Mouse (Mus musculus): ENCODE measurements around the gene Ptbp3. TPM values are rescaled to one million over a fixed set of nuclear protein-coding genes. Genes with fewer than 3 reads are reported as not detected.
"Not testable (repeated sequence)": the region's sequence is repeated elsewhere in the genome, so short reads cannot be mapped to it uniquely, and the experiment has no call there.

Gene Ptbp3
- total RNA-seq, 2 experiments from 2014 or later, result 30.4 to 31.2 TPM

DNA sequence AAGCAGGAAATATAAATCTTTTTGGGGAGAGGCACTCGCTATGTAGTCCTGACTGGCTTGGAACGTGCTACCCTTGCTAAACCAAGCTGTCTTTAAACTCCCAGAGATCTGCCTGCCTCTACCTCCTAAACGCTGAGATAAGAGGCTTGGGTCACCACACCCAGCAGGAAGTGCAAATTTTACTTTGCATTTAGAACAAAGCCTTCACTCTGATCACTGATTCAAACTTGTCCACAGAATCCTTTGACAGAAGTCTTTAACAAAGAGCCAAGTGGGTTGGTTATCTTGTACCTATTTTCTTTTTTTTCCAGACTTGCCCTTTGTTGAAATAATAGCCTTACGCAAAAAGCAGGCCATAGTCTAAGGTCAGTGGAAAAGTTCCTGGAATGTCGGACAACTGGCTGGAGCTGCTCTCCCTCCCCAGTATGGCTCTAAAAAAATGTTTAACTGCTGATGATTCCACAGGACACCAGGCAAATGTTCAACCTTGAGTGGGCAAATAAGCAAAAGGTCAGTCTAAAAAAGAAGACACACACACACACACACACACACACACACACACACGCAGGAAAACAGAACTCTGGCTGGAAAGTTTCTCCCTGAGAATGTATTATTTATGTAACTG, 9.0 kb upstream of the Ptbp3 start:
- intact Hi-C loops (cut with DNase I), result no loop called here
- no peak for DNase-seq

DNA sequence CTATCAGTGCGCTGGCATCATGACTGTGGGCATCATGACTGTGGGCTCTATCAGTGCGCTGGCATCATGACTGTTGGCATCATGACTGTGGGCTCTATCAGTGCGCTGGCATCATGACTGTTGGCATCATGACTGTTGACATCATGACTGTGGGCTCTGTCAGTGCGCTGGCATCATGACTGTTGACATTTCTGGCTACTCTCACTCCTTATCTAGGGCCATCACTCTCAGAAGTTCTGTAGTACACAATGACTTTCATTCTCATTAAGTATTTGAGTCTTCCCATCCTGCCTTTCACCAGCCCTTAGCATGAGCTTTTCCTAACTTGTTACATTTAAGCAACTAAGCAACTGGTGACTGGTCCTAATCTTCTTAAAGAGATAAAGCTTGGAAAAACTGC, 8.2 kb upstream of the Ptbp3 start:
- DNase-seq; intact Hi-C loops (cut with DNase I): not testable (repeated sequence)

DNA sequence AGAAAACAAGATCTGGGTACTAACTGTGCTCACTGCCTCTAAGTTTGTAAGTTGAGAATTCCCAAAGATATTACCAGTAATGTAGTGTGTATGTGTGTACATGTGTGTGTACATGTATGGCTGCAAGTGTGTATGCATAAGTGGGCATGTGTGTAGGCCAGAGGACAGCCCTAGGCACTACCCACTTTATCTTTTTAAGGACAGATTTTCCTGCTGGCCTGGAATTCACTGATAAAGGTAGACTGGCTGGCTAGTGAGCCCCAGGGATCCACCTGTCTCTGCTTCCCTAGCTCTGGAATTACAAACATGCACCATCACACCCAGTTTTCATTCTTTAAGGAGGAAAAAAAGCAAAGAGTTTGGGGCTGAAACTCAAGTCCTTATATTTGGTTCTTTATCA, 6.0 kb upstream of the Ptbp3 start:
- intact Hi-C loops (cut with DNase I), result no loop called here

DNA sequence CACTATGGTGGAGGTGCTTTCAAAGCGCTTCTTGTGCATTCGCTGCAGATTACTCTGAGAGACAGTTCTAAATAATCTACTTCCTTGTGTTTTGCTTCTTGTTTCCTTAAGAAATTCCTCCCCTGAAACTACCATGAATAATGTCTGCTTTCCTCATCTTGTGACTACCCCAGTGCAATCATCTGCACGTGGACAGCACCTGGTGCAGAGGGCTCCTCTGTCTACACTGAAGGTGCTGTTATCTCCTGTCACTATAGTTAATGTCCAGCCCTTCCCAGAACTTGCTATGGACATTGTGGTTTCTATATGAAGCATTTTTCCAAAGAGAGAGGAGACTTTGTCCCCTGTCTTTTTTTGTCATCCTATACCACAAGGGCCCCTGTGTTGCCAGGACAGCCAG, 4.4 kb upstream of the Ptbp3 start:
- no peak for DNase-seq
- intact Hi-C loops (cut with DNase I), result no loop called here

More for the DNA sequence above, 6.0 kb upstream of the Ptbp3 start:
- no peak for DNase-seq

DNA sequence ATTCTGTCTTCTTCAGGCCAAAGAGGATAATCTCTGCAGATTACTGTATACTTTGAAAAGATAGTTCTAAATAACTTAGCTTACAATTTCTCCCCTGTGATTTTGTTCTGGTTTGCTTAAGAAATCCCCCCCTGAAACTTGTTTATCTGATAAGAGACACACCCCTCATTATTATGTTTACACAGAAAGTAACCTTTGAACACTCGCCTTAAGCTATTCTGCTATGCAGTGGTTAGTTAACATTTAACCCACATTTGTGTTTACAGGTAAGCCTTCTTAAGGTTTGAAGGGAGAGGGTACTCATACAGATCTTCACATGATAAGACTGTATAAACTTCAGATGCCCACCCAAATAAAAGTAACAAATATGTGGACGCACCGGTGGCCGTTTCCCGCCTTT, 3.7 kb upstream of the Ptbp3 start:
- DNase-seq, result no peak
- intact Hi-C loops (cut with DNase I), result no loop called here

DNA sequence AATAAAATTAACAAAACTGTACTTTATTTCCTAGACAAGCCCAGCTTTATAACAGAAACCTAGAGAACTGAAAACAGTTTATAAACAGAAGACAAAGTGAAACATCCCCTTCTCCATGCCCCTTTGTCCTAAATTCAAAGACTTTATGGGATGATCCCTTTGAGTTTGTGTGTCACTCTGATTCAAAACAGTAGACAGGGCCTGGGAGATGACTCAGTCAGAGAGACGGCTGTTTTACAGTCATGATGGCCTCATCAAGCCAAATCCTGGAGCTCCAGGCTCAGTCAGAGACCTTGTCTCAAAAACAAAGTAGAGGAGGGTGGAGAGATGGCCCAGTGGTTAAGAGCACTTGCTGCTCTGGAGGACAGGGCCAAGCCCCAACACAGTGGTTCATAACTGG, 2.7 kb upstream of the Ptbp3 start:
- intact Hi-C loops (cut with DNase I), result no loop called here
- DNase-seq, result no peak

DNA sequence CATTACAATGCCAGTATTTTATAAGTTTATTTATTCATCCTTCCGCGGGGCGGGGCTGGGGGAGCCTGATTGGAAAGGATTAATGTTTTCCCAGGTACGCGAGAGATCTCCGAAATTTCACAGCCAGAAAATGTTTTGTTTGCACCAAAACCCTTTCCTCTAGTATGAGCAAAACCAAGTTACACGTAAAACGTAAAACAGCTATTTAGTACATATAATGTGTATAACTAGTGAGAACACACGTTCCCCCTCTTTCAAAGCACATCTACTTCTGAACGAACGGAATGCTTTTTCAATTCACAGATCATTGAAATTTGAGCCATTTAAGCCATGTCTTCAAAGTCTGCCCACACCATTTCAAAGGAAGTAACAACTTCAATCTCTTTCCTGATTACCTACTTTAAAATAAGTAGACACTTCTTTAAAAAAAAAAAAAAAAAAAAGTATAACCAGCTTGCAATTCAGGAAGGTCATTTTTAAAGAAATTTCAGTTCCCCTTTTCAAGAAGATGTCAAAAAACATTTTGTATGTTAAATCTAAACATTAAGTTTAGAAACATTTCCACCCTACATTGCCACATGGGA, 905 bp upstream of the Ptbp3 start:
- intact Hi-C loops (cut with DNase I), result loop anchor here (2.0 to 5.0 kb wide), 2 partner anchors 53 to 361 kb away; partner anchors contain the start of gene Ugcg
- no peak for DNase-seq

DNA sequence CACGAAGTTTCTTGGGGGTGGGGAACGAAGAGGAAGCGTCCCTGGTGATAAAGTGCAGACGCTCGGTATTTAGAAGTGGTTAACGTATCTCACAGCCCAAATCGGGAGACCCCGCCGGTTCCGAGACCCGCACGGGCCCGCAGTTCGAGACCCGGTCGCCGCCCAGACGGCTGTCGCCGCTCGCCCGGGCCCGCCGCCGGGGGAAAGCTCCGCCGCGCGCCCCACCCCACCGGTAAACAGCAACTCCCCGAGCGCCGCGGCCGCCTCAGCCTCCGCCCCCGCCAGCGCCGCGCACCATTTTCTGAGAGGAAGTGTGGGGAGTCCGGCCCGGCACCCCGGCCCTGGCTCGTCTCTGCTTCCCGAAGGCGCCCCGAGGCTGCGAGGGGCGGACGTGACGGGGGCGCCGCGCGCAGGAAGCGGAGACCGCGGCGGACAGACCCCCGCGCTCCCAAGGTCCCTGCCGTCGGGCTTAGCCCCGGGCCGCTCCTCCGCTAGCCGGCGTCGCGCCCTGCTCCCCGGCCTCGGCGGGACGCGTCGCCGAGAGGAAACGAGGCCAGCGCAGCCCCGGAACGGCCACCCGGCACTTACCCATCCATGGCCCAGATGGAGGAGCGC, 497 bp downstream of the Ptbp3 start:
- peak; percentile 79 to 86 for DNase-seq
- intact Hi-C loops (cut with DNase I), result loop anchor here (2.0 to 5.0 kb wide), 2 partner anchors 51 to 360 kb away; partner anchors contain the start of gene Ugcg

DNA sequence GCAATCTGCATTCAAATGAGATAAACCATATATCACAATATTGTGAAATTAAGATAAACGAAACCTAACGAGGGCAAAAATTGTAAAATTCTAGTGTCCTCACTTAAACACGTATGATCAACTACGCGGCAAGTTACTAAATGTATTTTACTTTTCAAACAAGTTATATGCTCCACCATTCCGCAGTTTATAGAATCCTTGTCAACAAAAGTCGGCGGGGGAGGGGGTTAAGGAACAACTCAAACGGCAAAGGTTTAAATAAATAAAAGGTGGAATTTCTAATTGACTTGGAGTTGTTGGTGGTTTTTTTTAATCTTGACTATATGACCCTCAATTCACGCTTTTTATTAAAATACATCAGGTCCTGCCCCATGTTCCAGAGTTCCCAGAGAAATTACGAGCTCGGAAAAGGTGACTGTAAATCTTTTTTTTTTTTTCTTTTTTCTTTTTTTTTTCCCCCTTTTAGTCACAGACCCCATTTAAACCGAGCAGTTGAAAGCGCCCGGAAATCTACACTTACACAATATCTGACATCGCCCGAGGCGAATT, 1.1 kb downstream of the Ptbp3 start:
- intact Hi-C loops (cut with DNase I), result loop anchor here (2.0 to 5.0 kb wide), 2 partner anchors 51 to 359 kb away; partner anchors contain the start of gene Ugcg
- no peak for DNase-seq

DNA sequence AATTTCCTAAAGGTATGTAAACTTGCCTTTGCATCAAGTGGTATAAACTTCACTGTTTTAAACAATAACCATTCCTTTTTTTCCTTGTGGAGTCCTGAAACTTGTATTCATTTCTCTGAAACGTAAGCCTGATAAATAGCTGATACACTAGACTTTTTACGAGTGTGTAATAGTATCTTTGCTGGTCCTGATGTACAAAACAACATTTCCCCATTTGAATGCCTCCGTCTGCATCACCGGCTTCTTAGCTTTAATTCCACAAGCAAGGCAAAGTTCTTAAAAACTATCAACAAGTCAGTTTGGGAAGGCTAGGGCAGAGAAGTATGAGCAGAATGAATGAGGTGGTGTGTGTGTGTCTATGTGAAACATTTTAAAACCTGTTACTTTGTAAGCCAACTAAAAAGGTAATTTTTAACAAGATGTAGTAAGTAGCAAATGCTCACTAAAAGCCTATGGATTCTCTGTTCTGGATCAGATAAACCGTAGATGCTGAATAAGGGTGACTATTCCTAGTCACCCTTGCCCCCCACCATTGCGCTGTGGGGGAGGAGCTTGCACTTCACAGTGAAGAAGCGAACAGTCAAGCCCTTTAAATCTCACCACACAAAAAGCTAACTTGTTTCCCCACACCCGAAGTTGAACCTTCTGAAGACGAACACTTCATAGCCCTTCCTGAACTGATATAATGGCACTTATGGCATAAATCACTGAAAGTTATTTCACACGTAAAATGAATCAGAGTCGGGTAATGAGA, 1.9 kb downstream of the Ptbp3 start:
- intact Hi-C loops (cut with DNase I), result loop anchor here (5.0 kb wide), 1 partner anchor 50 kb away; no protein-coding TSS in a partner anchor
- DNase-seq, result peak in 1 of 2 experiments; percentile 14

DNA sequence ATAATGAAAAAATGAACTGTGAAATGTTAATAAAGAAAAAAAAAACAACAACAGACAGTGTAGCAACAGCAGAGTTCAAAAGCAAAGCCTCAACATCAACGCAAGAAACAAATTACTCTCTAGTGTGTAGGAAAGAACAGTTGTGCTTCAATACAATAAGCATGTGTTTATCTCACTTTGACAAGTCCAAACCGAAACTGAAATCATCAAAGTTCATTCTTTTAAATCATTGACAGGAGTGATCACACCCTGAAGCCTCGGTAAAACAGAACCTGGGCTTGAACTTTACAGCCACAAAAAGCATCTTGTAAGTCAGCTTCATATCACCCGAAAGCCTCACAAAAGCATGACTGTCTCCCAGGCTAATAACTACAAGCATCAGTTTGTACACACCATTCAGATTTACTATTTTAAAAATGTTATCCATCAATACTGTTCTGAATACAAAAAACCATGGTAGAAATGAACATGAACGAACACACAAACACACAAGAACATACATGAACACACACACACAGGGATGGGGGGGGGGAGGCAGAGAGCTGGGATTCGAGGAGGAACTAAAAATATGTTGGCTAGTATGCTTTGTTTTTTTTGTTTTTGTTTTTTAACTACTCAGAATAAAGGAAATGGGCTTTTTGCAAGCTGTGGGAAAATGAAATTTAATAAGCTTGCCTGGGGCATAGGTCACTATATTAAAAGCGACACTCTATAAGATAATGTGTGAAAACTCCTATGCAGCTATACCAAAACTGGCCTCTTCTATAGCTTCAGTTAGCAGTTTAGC, 2.7 kb downstream of the Ptbp3 start:
- intact Hi-C loops (cut with DNase I), result loop anchor here (5.0 kb wide), 1 partner anchor 49 kb away; no protein-coding TSS in a partner anchor
- no peak for DNase-seq

DNA sequence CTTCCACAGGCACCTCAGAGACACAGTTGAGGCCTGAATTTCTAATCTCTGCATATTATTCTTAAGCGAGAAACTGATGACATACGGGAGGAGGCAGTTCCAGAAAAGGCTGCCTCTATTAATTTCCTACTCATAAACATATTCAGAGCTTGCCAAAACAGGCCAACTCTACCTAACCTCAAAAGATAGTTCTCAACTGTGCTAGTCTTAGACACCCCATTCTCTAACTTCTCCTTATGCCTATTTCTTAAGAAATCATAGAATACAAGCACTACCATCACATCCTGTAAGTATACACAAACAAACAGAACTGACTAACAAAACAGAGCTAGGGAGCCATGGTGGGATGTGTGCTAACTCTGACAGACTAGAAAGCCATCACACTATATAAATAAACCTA, 4.5 kb downstream of the Ptbp3 start:
- DNase-seq, result no peak
- intact Hi-C loops (cut with DNase I), result loop anchor here (5.0 kb wide), 1 partner anchor 47 kb away; no protein-coding TSS in a partner anchor

DNA sequence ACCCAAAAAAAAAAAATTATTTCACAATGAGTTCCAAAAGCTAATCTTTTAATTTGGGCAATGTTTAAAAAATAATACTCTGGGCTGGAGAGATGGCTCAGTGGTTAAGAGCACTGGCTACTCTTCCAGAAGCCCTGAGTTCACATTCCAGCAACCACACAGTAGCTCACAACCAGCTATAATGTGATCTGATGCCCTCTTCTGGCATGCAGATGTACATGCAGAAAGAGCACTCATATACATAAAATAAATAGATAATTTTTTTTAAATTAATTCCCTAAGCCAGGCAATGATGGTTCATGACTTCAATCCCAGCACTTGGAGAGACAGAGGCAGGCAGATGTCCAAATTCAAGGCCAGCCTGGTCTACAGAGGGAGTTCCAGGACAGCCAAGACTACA, 6.2 kb downstream of the Ptbp3 start:
- intact Hi-C loops (cut with DNase I), result no loop called here
- DNase-seq, result no peak

DNA sequence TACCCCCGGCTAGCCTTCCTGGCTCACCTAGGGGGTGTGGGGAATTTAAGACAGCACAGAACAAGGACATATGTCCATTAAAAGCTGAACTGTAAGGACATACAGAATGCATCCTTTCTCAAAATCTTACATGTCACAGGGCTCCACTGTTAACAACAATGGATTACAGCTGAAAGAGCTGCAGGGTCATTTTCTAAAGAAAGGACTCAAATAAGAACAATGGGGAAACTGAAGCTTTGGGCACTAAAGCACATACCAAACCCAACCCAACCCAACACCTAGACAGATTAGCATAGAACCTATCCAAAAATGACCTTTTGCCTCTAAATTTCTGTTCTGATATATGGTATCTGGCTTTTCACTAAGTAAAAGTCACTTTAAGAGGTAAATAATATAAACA, 12.9 kb downstream of the Ptbp3 start:
- intact Hi-C loops (cut with DNase I), result no loop called here

DNA sequence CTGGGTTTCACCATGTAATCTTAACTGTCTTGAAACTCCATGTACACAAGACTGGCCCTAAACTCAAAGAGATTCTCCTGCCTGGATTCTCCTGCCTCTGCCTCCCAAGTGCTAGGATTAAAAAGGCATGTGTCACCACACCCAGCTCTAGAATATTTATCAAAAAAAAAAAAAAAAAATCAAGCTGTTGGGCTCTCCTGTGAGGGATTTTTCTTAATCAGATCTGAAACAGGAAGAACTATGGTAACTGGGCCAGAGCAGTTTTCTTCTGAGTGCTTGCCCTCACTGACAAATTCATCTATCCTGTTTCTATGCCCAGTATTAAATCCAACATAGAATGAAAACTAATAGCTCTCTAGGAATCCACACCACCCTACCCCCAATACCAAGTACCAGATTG, 13.5 kb downstream of the Ptbp3 start:
- intact Hi-C loops (cut with DNase I), result no loop called here
- no peak for DNase-seq

More for the DNA sequence above, 12.9 kb downstream of the Ptbp3 start:
- DNase-seq, result no peak

DNA sequence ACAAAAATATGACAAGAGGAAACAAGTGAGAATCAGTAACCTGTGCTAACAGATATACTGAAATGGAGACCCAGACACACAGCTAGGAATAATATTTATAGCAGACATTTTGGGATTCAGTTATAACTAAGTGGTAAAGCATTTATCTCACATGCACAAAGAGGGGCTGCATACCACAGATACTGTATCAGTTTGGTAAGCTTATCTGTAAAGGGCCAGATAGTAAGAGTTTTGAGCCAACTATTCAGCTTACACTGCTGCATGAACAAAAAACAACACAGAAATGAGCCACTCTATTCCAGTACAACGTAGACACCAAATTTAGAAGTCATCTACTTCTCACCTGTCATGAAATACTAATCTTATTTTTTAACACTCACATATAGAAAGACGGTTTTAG, 15.9 kb downstream of the Ptbp3 start:
- no peak for DNase-seq

DNA sequence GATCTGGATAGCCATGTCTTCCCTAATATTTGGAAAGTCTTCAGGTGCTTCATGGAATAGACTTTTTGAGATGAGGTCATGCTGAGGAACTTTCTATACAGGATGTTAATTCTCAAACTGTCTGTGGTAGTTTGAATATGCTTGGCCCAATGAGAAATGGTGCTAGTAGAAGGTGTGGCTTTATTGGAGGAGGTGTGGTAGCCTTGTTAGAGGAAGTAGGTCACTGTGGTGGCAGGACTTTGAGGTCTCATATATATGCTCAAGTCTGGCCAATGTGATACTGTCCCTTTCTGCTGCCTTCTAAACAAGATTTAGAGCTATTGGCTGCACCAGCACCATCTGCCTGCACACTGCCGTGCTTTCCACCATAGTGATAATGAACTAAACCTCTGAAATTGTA, 18.0 kb downstream of the Ptbp3 start:
- intact Hi-C loops (cut with DNase I), result no loop called here
- no peak for DNase-seq

More for the DNA sequence above, 15.9 kb downstream of the Ptbp3 start:
- intact Hi-C loops (cut with DNase I), result no loop called here

DNA sequence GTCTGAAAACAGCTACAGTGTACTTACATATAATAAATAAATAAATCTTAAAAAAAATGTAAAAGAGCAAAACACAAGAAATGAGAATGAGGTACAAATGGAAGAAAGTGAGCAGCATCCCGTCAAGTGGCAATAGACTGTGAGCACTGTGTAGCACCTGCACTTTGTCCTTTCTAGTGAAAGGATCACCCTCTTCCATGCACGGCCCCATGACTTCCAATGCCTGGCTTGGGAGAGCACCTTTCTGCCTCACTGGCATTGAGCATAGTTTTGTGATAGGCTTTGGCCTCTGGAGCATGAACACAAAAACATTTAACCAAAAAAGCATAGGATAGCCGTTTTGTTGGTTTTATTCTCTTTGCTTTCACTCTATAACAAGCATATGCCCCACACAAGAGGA, 21.7 kb downstream of the Ptbp3 start:
- no peak for DNase-seq
- intact Hi-C loops (cut with DNase I), result no loop called here

DNA sequence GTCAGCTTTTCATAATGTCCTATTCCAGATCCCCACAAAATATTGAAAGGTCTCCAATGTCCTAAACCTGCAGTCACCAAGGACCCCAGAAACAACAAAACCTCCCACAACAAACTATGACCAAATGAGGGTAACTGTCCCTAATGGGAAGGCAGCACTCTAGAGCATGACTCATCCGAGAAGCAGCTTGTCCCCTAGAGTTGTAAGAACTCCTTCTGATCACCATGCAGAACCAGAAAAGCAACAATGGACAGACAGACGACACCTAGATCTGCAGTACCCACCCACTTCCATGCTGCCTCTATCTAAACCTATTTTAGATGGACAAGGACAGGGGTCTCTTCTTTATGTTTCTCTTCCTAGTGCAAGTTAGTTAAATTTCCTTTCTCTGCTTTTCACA, 22.4 kb downstream of the Ptbp3 start:
- intact Hi-C loops (cut with DNase I), result no loop called here
- DNase-seq, result no peak

DNA sequence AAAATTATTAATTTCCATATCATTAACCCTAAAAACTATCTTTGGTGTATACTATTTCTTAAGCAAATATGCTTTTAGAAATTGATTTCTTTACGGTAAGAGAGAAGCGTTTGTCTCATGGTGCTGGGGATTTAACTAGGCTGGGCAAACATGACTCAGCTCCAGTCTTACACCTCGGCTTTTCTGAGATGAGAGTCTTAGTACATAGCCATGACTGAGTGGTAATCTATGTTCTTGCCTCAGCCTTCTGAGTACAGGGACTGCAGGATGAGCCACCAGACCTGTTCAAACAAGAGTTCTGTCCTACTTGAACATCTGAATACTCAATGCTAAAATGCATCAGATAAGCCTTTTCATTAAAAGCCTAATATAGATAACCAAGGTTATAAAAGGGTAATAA, 24.3 kb downstream of the Ptbp3 start:
- DNase-seq, result no peak
- intact Hi-C loops (cut with DNase I), result no loop called here

Measured in heart, postnatal 36 days (tissue).